Mouse (Mus musculus): ENCODE measurements around the gene Ssx2ip. TPM values are rescaled to one million over a fixed set of nuclear protein-coding genes. Genes with fewer than 3 reads are reported as not detected.

Ssx2ip gene
- polyA plus RNA-seq, 1 experiment from 2014 or later: 16.6 TPM

DNA sequence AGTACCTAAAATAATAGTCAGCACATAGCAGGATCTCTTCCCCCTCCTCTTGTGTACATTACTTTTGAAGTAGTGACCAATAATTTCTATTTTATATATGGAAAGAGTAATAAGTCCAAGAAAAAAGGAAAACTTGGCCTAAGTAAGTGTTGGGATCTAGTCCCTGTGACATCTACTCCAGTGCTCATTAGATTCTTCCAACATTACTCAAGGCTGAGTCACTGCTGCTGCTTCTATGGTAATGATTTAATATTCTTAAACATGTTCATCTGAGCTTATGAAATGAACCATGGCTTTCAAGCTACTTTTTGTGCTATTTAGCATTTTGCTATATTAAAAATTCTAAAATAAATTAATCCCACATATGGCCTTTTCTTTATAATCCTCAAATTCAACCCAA, 69.3 kb downstream of the Ssx2ip start:
- H3K36me3 ChIP-seq (replicated peaks): no peaks in the 10 kb centered on the region
- H3K9me3 ChIP-seq: no peaks in the 10 kb centered on the region
- no peaks in the 10 kb centered on the region for H3K27me3 ChIP-seq (replicated peaks)
- no peaks in the 10 kb centered on the region for H3K4me1 ChIP-seq
- H3K9ac ChIP-seq: no peak overlapping the region
- ATAC-seq (replicated peaks): no peak
- H3K4me2 ChIP-seq: no peak overlapping the region
- H3K4me3 ChIP-seq: no peak overlapping the region
- H3K27ac ChIP-seq: no peak overlapping the region

DNA sequence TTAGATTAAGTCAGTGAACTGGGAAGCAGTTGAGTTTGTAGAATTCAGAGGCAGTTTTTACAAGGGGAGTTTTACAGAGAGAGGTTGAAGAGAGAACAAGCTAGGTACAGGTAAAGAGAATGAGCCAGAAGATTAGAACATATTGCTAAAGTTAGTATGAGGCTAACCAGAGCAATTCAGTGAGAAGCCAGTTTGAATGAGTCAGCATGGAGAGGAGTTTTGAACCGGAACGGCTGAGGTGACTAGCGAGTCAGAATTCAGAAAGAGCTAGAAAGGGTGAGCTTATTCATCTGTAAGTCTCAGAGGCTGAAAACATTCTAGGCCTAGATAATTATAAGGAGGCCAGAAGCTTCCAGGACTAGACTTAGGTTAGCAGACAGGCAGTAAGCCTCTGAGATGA, 70.0 kb downstream of the Ssx2ip start:
- Histone ChIP-seq H3K4me2 (no peak overlapping the region), H3K36me3 (replicated peaks) (no peaks in the 10 kb centered on the region), H3K4me1 (no peaks in the 10 kb centered on the region), H3K9ac (no peak overlapping the region), H3K4me3 (no peak overlapping the region), H3K27me3 (replicated peaks) (no peaks in the 10 kb centered on the region), H3K27ac (no peak overlapping the region), H3K9me3 (no peaks in the 10 kb centered on the region)
- 87% methylated on average over 3 of the region's 3 CpGs for WGBS
- ATAC-seq (replicated peaks): no peak

DNA sequence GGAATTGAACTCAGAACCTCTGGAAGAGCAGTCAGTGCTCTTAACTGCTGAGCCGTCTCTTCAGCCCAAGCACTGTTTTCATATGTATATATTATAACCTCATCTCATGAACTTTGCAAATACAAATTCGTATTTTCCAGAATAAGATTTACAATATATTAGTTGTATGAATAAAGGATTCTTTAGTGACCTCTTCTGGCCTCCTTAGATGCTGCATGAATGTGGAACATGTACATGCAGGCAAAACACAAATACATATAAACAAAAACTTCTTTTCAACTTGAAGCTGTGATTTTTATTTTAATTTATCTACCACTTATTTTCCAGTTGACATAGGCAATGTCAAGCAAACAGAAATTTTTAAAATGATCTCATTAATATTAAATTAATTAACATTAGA, 77.6 kb downstream of the Ssx2ip start:
- no peaks in the 10 kb centered on the region for H3K27me3 ChIP-seq (replicated peaks)
- no peak overlapping the region for H3K4me3 ChIP-seq
- no peak overlapping the region for H3K4me2 ChIP-seq
- no peaks in the 10 kb centered on the region for H3K9me3 ChIP-seq
- no peak overlapping the region for H3K27ac ChIP-seq
- ATAC-seq (replicated peaks): no peak
- H3K4me1 ChIP-seq: no peaks in the 10 kb centered on the region
- WGBS: 82% methylated on average over 2 of the region's 2 CpGs
- H3K9ac ChIP-seq: no peak overlapping the region
- no peaks in the 10 kb centered on the region for H3K36me3 ChIP-seq (replicated peaks)

DNA sequence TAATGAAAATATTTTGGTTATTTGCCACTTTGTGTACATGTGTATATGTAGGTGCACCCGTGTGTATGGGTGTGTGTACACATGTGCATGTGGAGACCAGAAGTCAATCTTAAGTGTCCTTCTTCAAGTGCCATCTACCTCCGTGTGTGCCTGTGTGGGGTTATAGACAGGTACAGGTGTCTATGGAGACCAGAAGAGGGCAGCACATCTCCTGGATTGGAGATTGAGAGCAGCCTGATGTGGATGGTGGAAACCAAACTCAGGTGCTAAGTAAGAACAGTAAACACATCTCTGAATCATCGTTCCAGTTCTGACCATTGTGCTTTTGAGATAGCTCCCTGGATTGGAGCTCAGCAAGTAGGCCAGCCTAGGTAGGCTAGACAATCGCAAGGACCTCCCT, 82.0 kb downstream of the Ssx2ip start:
- no peaks in the 10 kb centered on the region for H3K36me3 ChIP-seq (replicated peaks)
- H3K4me2 ChIP-seq: no peak overlapping the region
- H3K9ac ChIP-seq: no peak overlapping the region
- no peak overlapping the region for H3K4me3 ChIP-seq
- H3K27ac ChIP-seq: no peak overlapping the region
- ATAC-seq (replicated peaks): no peak
- H3K9me3 ChIP-seq: no peaks in the 10 kb centered on the region
- H3K27me3 ChIP-seq (replicated peaks): no peaks in the 10 kb centered on the region
- WGBS: 84% methylated on average over 4 of the region's 4 CpGs
- no peaks in the 10 kb centered on the region for H3K4me1 ChIP-seq

Small RNAs within 50 kb of the gene (microRNA-seq; reads per million reads assigned to microRNA genes)
- gene Gm22901: not detected

Other genes starting within 250 kb of the Ssx2ip start
- 0.22 and 0.61 TPM in 2 replicates for gene Lpar3, start 183.7 kb upstream of the Ssx2ip start, polyA plus RNA-seq (2015; fragmentation: Nextera tagmentation; extraction: Ambion mirVana)
- 3.9 TPM in 2 replicates for gene Ctbs, start 45.2 kb downstream of the Ssx2ip start, polyA plus RNA-seq (2015; fragmentation: Nextera tagmentation; extraction: Ambion mirVana)
- gene Spata1, start 95.1 kb downstream of the Ssx2ip start, polyA plus RNA-seq (2015; fragmentation: Nextera tagmentation; extraction: Ambion mirVana): 4.2 and 5.5 TPM in 2 replicates
- gene Gng5, start 95.2 kb downstream of the Ssx2ip start, polyA plus RNA-seq (2015; fragmentation: Nextera tagmentation; extraction: Ambion mirVana): 289 and 293 TPM in 2 replicates
- gene Rpf1, start 116.8 kb downstream of the Ssx2ip start, polyA plus RNA-seq (2015; fragmentation: Nextera tagmentation; extraction: Ambion mirVana): 38.6 and 39.5 TPM in 2 replicates
- 0.09 TPM in 1 of 2 replicates, not detected in the other for gene Uox, start 165.8 kb downstream of the Ssx2ip start, polyA plus RNA-seq (2015; fragmentation: Nextera tagmentation; extraction: Ambion mirVana)
- not detected in 2 replicates for gene Dnase2b, start 211.0 kb downstream of the Ssx2ip start, polyA plus RNA-seq (2015; fragmentation: Nextera tagmentation; extraction: Ambion mirVana)
- not detected in 2 replicates for gene 4930503B20Rik, start 246.7 kb downstream of the Ssx2ip start, polyA plus RNA-seq (2015; fragmentation: Nextera tagmentation; extraction: Ambion mirVana)